Mouse (Mus musculus) midbrain, embryonic 16.5 days (tissue): ENCODE results near the gene Ubl4b. TPM values are rescaled to one million over a fixed set of nuclear protein-coding genes. Genes with fewer than 3 reads are reported as not detected.

Experiments used
- ATAC-seq: fragments of 200-750 bp; cut with Nextera tagmentation; 2 replicates; pipeline ENCODE4 v1.8.0; 2017; ENCODE audit warnings: moderate TSS enrichment
- H3K27ac ChIP-seq: fragments of 300-500 bp; sonication (generic); 2 replicates; pipeline ENCODE4 v1.5.1; 2014; ENCODE audit warnings: mild to moderate bottlenecking, low read length, mixed read lengths
- H3K27me3 ChIP-seq: fragments of 300-500 bp; sonication (generic); 2 replicates; pipeline ENCODE4 v1.6.1; 2014; ENCODE audit warnings: low read depth, low read length, mixed read lengths; ENCODE audit not compliant: control insufficient read depth, insufficient read depth
- H3K36me3 ChIP-seq: fragments of 300-500 bp; sonication (generic); 2 replicates; pipeline ENCODE4 v1.6.1; 2014; ENCODE audit warnings: mild to moderate bottlenecking, low read length, moderate library complexity, mixed read lengths; ENCODE audit not compliant: control insufficient read depth, insufficient read depth
- H3K4me1 ChIP-seq: fragments of 300-500 bp; sonication (generic); 2 replicates; pipeline ENCODE4 v1.6.1; 2014; ENCODE audit warnings: mild to moderate bottlenecking, low read length, mixed read lengths; ENCODE audit not compliant: control insufficient read depth, insufficient read depth
- H3K4me2 ChIP-seq: fragments of 300-500 bp; sonication (generic); 2 replicates; pipeline ENCODE4 v1.6.1; 2014; ENCODE audit warnings: mild to moderate bottlenecking, low read length, mixed read lengths
- H3K4me3 ChIP-seq: fragments of 300-500 bp; sonication (generic); 2 replicates; pipeline ENCODE4 v1.5.1; 2014; ENCODE audit warnings: low read depth, mild to moderate bottlenecking, low read length, moderate library complexity, mixed read lengths
- H3K9ac ChIP-seq: fragments of 300-500 bp; sonication (generic); 2 replicates; pipeline ENCODE4 v1.6.1; 2014; ENCODE audit warnings: low read depth, low read length, mixed read lengths
- H3K9me3 ChIP-seq: fragments of 300-500 bp; sonication (generic); replicated peaks from 2 replicates; pipeline ENCODE4 v1.6.1; 2014; ENCODE audit warnings: mild to moderate bottlenecking, low read length, mixed read lengths; ENCODE audit not compliant: control insufficient read depth, poor library complexity, severe bottlenecking
- WGBS: fragments of 180-500 bp; shearing (Covaris S2); extraction: QIAGEN DNeasy Blood & Tissue Kit; methylation state at CpG from one replicate; pipeline ENCODE4 v1.1.7; 2014; 5-methylcytosine and 5-hydroxymethylcytosine counted together
- polyA plus RNA-seq: library from polyadenylated mRNA; unstranded; fragments of >200 nt; fragmentation: Nextera tagmentation; extraction: Ambion mirVana; gene quantifications from 2 replicates; pipeline ENCODE4 v1.2.1, GENCODE M21; 2015

The Ubl4b gene
- polyA plus RNA-seq, 1 experiment from 2014 or later, result not detected

- H3K27ac ChIP-seq, result no peak overlapping the region
- peaks cover 3% of the 10 kb centered on the region; the same call in 1 of the 2 replicates for H3K4me1 ChIP-seq
- no peaks in the 10 kb centered on the region for H3K9me3 ChIP-seq
- H3K27me3 ChIP-seq, result peaks cover 23% of the 10 kb centered on the region
- no peak for ATAC-seq
- no peak overlapping the region for H3K4me3 ChIP-seq
- no peak overlapping the region for H3K4me2 ChIP-seq
- 34% methylated on average over 3 of the region's 3 CpGs for WGBS
- H3K36me3 ChIP-seq, result no peaks in the 10 kb centered on the region
- H3K9ac ChIP-seq, result no peak overlapping the region
These were observed 23.0 kb upstream of the Ubl4b start for GRCm38 (mm10) chr3:107577810-107578390.

GRCm38 (mm10) chr3:107576807-107577206, 21.9 kb upstream of the Ubl4b start:
- Histone ChIP-seq H3K4me2 (no peak overlapping the region), H3K4me1 (no peaks in the 10 kb centered on the region), H3K27ac (no peak overlapping the region), H3K27me3 (peaks cover 23% of the 10 kb centered on the region), H3K9ac (no peak overlapping the region), H3K36me3 (no peaks in the 10 kb centered on the region), H3K9me3 (no peaks in the 10 kb centered on the region), H3K4me3 (no peak overlapping the region)
- ATAC-seq, result no peak
- WGBS, result 89% methylated on average over 3 of the region's 3 CpGs

- no peak overlapping the region for H3K27ac ChIP-seq
- H3K27me3 ChIP-seq, result no peaks in the 10 kb centered on the region
- H3K9me3 ChIP-seq, result no peaks in the 10 kb centered on the region
- WGBS, result 61% methylated on average over 2 of the region's 2 CpGs
- H3K36me3 ChIP-seq, result no peaks in the 10 kb centered on the region
- no peaks in the 10 kb centered on the region for H3K4me1 ChIP-seq
- no peak overlapping the region for H3K4me2 ChIP-seq
- H3K4me3 ChIP-seq, result no peak overlapping the region
- no peak for ATAC-seq
- no peak overlapping the region for H3K9ac ChIP-seq
These were observed 16.3 kb upstream of the Ubl4b start for GRCm38 (mm10) chr3:107571205-107571604.

GRCm38 (mm10) chr3:107568721-107569120, 13.8 kb upstream of the Ubl4b start:
- Histone ChIP-seq H3K36me3 (no peaks in the 10 kb centered on the region), H3K4me1 (no peaks in the 10 kb centered on the region), H3K4me2 (no peak overlapping the region), H3K9ac (no peak overlapping the region), H3K4me3 (no peak overlapping the region), H3K27ac (no peak overlapping the region), H3K9me3 (no peaks in the 10 kb centered on the region), H3K27me3 (no peaks in the 10 kb centered on the region)
- ATAC-seq, result 0 out of 2 replicates have a peak, but pooled peaks have one; percentile 25
- 70% methylated on average over 4 of the region's 4 CpGs for WGBS

GRCm38 (mm10) chr3:107567766-107568165, 12.9 kb upstream of the Ubl4b start:
- 76% methylated on average over 7 of the region's 7 CpGs for WGBS
- Histone ChIP-seq H3K36me3 (no peaks in the 10 kb centered on the region), H3K4me1 (no peaks in the 10 kb centered on the region), H3K27me3 (no peaks in the 10 kb centered on the region), H3K4me3 (no peak overlapping the region), H3K4me2 (no peak overlapping the region), H3K9ac (no peak overlapping the region), H3K27ac (no peak overlapping the region), H3K9me3 (no peaks in the 10 kb centered on the region)
- no peak for ATAC-seq

GRCm38 (mm10) chr3:107565331-107565730, 10.5 kb upstream of the Ubl4b start:
- Histone ChIP-seq H3K9ac (no peak overlapping the region), H3K4me2 (no peak overlapping the region), H3K4me3 (no peak overlapping the region), H3K4me1 (no peaks in the 10 kb centered on the region), H3K36me3 (no peaks in the 10 kb centered on the region), H3K27ac (no peak overlapping the region), H3K27me3 (no peaks in the 10 kb centered on the region), H3K9me3 (no peaks in the 10 kb centered on the region)
- no peak for ATAC-seq
- WGBS, result 53% methylated on average over 3 of the region's 3 CpGs

- 39% methylated on average over 4 of the region's 4 CpGs for WGBS
- Histone ChIP-seq H3K9me3 (no peaks in the 10 kb centered on the region), H3K36me3 (no peaks in the 10 kb centered on the region), H3K9ac (no peak overlapping the region), H3K27me3 (no peaks in the 10 kb centered on the region), H3K4me3 (no peak overlapping the region), H3K4me2 (no peak overlapping the region), H3K4me1 (no peaks in the 10 kb centered on the region), H3K27ac (no peak overlapping the region)
- no peak for ATAC-seq
These were observed 9.0 kb upstream of the Ubl4b start for GRCm38 (mm10) chr3:107563880-107564279.

GRCm38 (mm10) chr3:107562591-107562990, 7.7 kb upstream of the Ubl4b start:
- Histone ChIP-seq H3K4me2 (no peak overlapping the region), H3K36me3 (no peaks in the 10 kb centered on the region), H3K9ac (no peak overlapping the region), H3K27me3 (no peaks in the 10 kb centered on the region), H3K4me1 (no peaks in the 10 kb centered on the region), H3K4me3 (no peak overlapping the region), H3K9me3 (no peaks in the 10 kb centered on the region), H3K27ac (no peak overlapping the region)
- WGBS, result 85% methylated on average over 4 of the region's 4 CpGs
- no peak for ATAC-seq

GRCm38 (mm10) chr3:107562104-107562503, 7.2 kb upstream of the Ubl4b start:
- Histone ChIP-seq H3K4me3 (no peak overlapping the region), H3K4me1 (no peaks in the 10 kb centered on the region), H3K27me3 (no peaks in the 10 kb centered on the region), H3K9ac (no peak overlapping the region), H3K36me3 (no peaks in the 10 kb centered on the region), H3K27ac (no peak overlapping the region), H3K4me2 (no peak overlapping the region), H3K9me3 (no peaks in the 10 kb centered on the region)
- WGBS, result 83% methylated on average over 2 of the region's 2 CpGs
- no peak for ATAC-seq
